Mouse (Mus musculus): ENCODE measurements around the gene Isl2. TPM values are rescaled to one million over a fixed set of nuclear protein-coding genes. Genes with fewer than 3 reads are reported as not detected.

Isl2 gene
- 0.14 TPM in 1 of 2 replicates, not detected in the other for total RNA-seq (2014; rRNA removed)
- 0.39 TPM in 1 of 2 replicates, not detected in the other for polyA plus RNA-seq (2015; fragmentation: Nextera tagmentation; extraction: Ambion mirVana)

DNA sequence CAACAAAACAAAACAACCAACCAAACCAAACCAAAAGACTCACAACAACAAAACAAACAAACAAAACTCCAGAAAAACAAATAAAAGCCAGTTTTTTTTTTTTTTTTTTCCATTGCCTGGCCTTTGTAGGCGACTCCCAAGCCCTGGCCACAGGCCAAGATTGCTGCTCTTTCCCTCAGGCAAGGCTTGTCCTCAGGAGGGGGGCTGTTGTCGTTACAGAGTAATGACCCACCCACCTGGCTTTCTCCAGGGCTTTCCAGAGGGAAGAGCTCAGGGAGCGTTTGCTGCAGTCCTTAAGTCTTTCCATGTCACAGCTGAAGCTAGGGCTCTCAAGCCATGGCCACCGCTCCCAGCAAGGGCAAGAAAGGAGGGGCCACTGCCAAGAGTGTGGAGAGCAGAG, at the start of gene Isl2:
Gene Isl2 (plus strand): TSS at position 296 of the 400 bp plus-strand sequence.
- Histone ChIP-seq H3K9me3 (ENCODE audit: low read length) (no peaks in the 10 kb centered on the region), H3K36me3 (ENCODE audit: insufficient read depth, low read length) (no peaks in the 10 kb centered on the region), H3K4me1 (ENCODE audit: insufficient read depth, low read length) (no peaks in the 10 kb centered on the region), H3K27me3 (ENCODE audit: insufficient read depth, low read length) (peaks cover 47% of the 10 kb centered on the region), H3K4me3 (ENCODE audit: low read depth, low read length) (no peak within 1 kb of the TSS), H3K9ac (replicated peaks; ENCODE audit: low read length, poor library complexity, severe bottlenecking) (no peak within 1 kb of the TSS), H3K27ac (ENCODE audit: low read depth, low read length) (no peak within 1 kb of the TSS), H3K4me2 (ENCODE audit: low read depth, low read length, poor library complexity, severe bottlenecking) (no peak within 1 kb of the TSS)
- ATAC-seq (ENCODE audit: low FRiP score) (no peak), DNase-seq (ENCODE audit: low spot score) (no peak)
- TF ChIP-seq CTCF (IDR thresholded peaks at IDR 0.05), result no peak
- WGBS, result 7% methylated on average over 4 of the region's 4 CpGs

DNA sequence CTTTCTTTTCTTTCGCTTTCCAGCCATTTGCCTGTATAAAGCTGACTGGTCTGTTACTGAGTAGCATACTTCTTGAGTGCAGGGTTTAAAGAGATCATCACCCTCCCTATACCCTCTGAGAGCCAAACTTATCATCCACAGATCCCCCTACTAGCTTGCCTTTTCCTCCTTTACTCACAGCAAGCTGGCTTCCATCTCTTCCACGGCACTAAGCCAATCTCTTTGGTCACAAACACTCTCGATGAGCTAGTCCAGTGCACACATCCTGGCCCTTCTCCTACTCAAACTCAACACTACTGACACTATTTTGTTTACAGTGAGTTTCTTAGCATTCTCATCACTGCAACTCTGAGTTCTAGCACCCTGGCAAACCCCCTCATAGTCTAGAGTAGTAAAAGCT, 30.6 kb upstream of the Isl2 start:
- H3K27me3 ChIP-seq (ENCODE audit: insufficient read depth, low read length), result no peaks in the 10 kb centered on the region
- H3K36me3 ChIP-seq (ENCODE audit: insufficient read depth, low read length), result no peaks in the 10 kb centered on the region
- H3K4me1 ChIP-seq (ENCODE audit: insufficient read depth, low read length), result no peaks in the 10 kb centered on the region
- TF ChIP-seq CTCF (IDR thresholded peaks at IDR 0.05), result no peak
- DNase-seq (ENCODE audit: low spot score) (no peak), ATAC-seq (ENCODE audit: low FRiP score) (no peak)
- H3K4me2 ChIP-seq (ENCODE audit: low read depth, low read length, poor library complexity, severe bottlenecking), result no peak overlapping the region
- WGBS, result 92% methylated on average over 3 of the region's 3 CpGs
- H3K9me3 ChIP-seq (ENCODE audit: low read length), result no peaks in the 10 kb centered on the region
- H3K9ac ChIP-seq (replicated peaks; ENCODE audit: low read length, poor library complexity, severe bottlenecking), result no peak overlapping the region
- no peak overlapping the region for H3K27ac ChIP-seq (ENCODE audit: low read depth, low read length)
- no peak overlapping the region for H3K4me3 ChIP-seq (ENCODE audit: low read depth, low read length)

DNA sequence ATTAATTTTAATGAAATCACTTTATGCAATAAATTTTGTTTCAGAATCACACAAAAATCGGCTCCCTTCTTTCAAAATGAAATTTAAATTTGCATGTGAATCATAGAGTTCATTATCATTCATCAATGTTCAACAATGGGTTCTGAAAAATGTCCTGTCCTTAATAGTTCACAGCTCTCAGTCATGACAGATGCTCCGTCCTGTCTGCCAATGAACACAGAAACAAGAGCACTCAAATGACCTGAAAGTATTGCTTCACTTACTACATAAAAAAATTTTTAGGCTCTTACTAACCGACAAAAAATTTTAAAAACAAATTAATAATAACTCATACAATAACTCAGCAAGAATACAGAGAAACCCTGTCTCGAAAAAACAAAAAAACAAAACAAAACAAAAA, 29.8 kb upstream of the Isl2 start:
- Histone ChIP-seq H3K9me3 (ENCODE audit: low read length) (no peaks in the 10 kb centered on the region), H3K27ac (ENCODE audit: low read depth, low read length) (no peak overlapping the region), H3K9ac (replicated peaks; ENCODE audit: low read length, poor library complexity, severe bottlenecking) (no peak overlapping the region), H3K36me3 (ENCODE audit: insufficient read depth, low read length) (no peaks in the 10 kb centered on the region), H3K4me2 (ENCODE audit: low read depth, low read length, poor library complexity, severe bottlenecking) (no peak overlapping the region), H3K27me3 (ENCODE audit: insufficient read depth, low read length) (no peaks in the 10 kb centered on the region), H3K4me1 (ENCODE audit: insufficient read depth, low read length) (no peaks in the 10 kb centered on the region), H3K4me3 (ENCODE audit: low read depth, low read length) (no peak overlapping the region)
- 68% methylated on average over 4 of the region's 4 CpGs for WGBS
- ATAC-seq (ENCODE audit: low FRiP score) (no peak), DNase-seq (ENCODE audit: low spot score) (no peak)
- no peak for TF ChIP-seq CTCF (IDR thresholded peaks at IDR 0.05)

DNA sequence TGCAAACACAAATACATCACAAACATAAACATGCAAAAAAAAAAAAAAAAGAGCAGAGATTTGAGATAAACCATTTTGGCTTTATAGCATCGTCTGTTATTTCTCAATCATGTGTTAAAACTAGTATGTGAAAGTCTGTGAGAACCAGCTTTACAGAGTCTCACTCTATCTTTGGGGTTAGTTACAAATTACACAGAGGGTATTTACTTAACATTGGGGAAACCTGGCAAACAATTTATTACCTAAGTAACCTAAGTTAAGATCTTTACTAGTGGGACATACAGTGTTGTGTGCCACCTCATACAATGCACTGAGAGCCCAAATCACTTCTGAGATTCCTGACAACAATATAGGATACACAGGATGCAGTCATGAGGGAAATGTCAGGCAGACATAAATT, 28.7 kb upstream of the Isl2 start:
- H3K4me3 ChIP-seq (ENCODE audit: low read depth, low read length), result no peak overlapping the region
- no peaks in the 10 kb centered on the region for H3K4me1 ChIP-seq (ENCODE audit: insufficient read depth, low read length)
- no peak overlapping the region for H3K4me2 ChIP-seq (ENCODE audit: low read depth, low read length, poor library complexity, severe bottlenecking)
- H3K27me3 ChIP-seq (ENCODE audit: insufficient read depth, low read length), result peaks cover 5% of the 10 kb centered on the region; the same call in 1 of the 2 replicates
- DNase-seq (ENCODE audit: low spot score) (no peak), ATAC-seq (ENCODE audit: low FRiP score) (no peak)
- no peaks in the 10 kb centered on the region for H3K9me3 ChIP-seq (ENCODE audit: low read length)
- H3K36me3 ChIP-seq (ENCODE audit: insufficient read depth, low read length), result no peaks in the 10 kb centered on the region
- H3K27ac ChIP-seq (ENCODE audit: low read depth, low read length), result no peak overlapping the region
- H3K9ac ChIP-seq (replicated peaks; ENCODE audit: low read length, poor library complexity, severe bottlenecking), result 0 out of 2 replicates have a peak overlapping the region, but pooled peaks have one; percentile 8
- TF ChIP-seq CTCF (IDR thresholded peaks at IDR 0.05), result no peak
- WGBS, result 88% methylated on average over 1 of the region's 1 CpGs

GRCm38 (mm10) chr9:55510651-55511235, 27.7 kb upstream of the Isl2 start:
- peak overlapping the region; percentile 98; the same call in 1 of the 2 replicates for H3K4me2 ChIP-seq (ENCODE audit: low read depth, low read length, poor library complexity, severe bottlenecking)
- H3K4me1 ChIP-seq (ENCODE audit: insufficient read depth, low read length), result no peaks in the 10 kb centered on the region
- no peak for DNase-seq (ENCODE audit: low spot score)
- no peak overlapping the region for H3K27ac ChIP-seq (ENCODE audit: low read depth, low read length)
- no peak overlapping the region for H3K9ac ChIP-seq (replicated peaks; ENCODE audit: low read length, poor library complexity, severe bottlenecking)
- no peak for TF ChIP-seq CTCF (IDR thresholded peaks at IDR 0.05)
- H3K27me3 ChIP-seq (ENCODE audit: insufficient read depth, low read length), result peaks cover 5% of the 10 kb centered on the region; the same call in 1 of the 2 replicates
- peak overlapping the region; percentile 79; the same call in 1 of the 2 replicates for H3K4me3 ChIP-seq (ENCODE audit: low read depth, low read length)
- ATAC-seq (ENCODE audit: low FRiP score), result no peak
- no peaks in the 10 kb centered on the region for H3K9me3 ChIP-seq (ENCODE audit: low read length)
- 78% methylated on average over 10 of the region's 10 CpGs for WGBS
- H3K36me3 ChIP-seq (ENCODE audit: insufficient read depth, low read length), result no peaks in the 10 kb centered on the region

GRCm38 (mm10) chr9:55511521-55511993, 26.9 kb upstream of the Isl2 start:
- Histone ChIP-seq H3K36me3 (ENCODE audit: insufficient read depth, low read length) (no peaks in the 10 kb centered on the region), H3K9me3 (ENCODE audit: low read length) (no peaks in the 10 kb centered on the region), H3K4me1 (ENCODE audit: insufficient read depth, low read length) (no peaks in the 10 kb centered on the region), H3K27ac (ENCODE audit: low read depth, low read length) (peak overlapping the region; percentile 66), H3K27me3 (ENCODE audit: insufficient read depth, low read length) (peaks cover 5% of the 10 kb centered on the region; the same call in 1 of the 2 replicates), H3K4me2 (ENCODE audit: low read depth, low read length, poor library complexity, severe bottlenecking) (peak overlapping the region; percentile 98), H3K9ac (replicated peaks; ENCODE audit: low read length, poor library complexity, severe bottlenecking) (peak overlapping the region; percentile 80), H3K4me3 (ENCODE audit: low read depth, low read length) (peak overlapping the region; percentile 79)
- DNase-seq (ENCODE audit: low spot score) (peak; percentile 49), ATAC-seq (ENCODE audit: low FRiP score) (peak; percentile 77)
- under 1% methylated on average over 32 of the region's 32 CpGs for WGBS
- no peak for TF ChIP-seq CTCF (IDR thresholded peaks at IDR 0.05)
